Mouse (Mus musculus) MEL (cell line): ENCODE measurements at regions not wholly inside any gene's neighbourhood (a gene's known extent, or its start where the extent isn't known, plus 50 kb on each side); places are given as distances from the start of the nearest gene placed in this dataset.
A peak's percentile ranks its signal among the peaks of the same experiment; 100 is the strongest.

ENCODE experiments used
- DNase-seq: peaks from one replicate; pipeline ENCODE4 v3.0.0; 2011; ENCODE audit warnings: low read depth, low spot score
- H3K27ac ChIP-seq: 2 replicates; pipeline ENCODE4 v1.5.1; 2012; ENCODE audit warnings: low read depth, mild to moderate bottlenecking, control low read depth, low read length, moderate library complexity; ENCODE audit not compliant: control insufficient read depth
- H3K27me3 ChIP-seq, 2 experiments: fragments of 150-350 bp in 1 of 2; sonication (generic) in 1 of 2; 2 replicates each; pipeline ENCODE4 v1.6.1; 2012; ENCODE audit warnings: low read length in 2 of 2, mild to moderate bottlenecking in 2 of 2, improper control_type of control experiment in 1 of 2, moderate library complexity in 1 of 2; ENCODE audit not compliant: insufficient read depth in 2 of 2, control insufficient read depth in 1 of 2
- H3K36me3 ChIP-seq, 2 experiments: 2 replicates each; pipeline ENCODE4 v1.6.1; 2012 to 2014; ENCODE audit warnings: low read length in 2 of 2, improper control_type of control experiment in 1 of 2, inconsistent platforms in 1 of 2, mild to moderate bottlenecking in 1 of 2; ENCODE audit not compliant: insufficient read depth in 2 of 2, control insufficient read depth in 1 of 2
- H3K4me1 ChIP-seq, 2 experiments: fragments of 150-350 bp in 1 of 2; sonication (generic) in 1 of 2; 2 replicates each; pipeline ENCODE4 v1.6.1; 2012; ENCODE audit warnings: low read length in 2 of 2, improper control_type of control experiment in 1 of 2, mild to moderate bottlenecking in 1 of 2; ENCODE audit not compliant: insufficient read depth in 2 of 2, control insufficient read depth in 1 of 2
- H3K4me3 ChIP-seq, 2 experiments: fragments of 150-350 bp in 1 of 2; sonication (generic) in 1 of 2; 2 replicates each; pipeline ENCODE4 v1.5.1; 2012; ENCODE audit warnings: low read depth in 2 of 2, low read length in 2 of 2, mild to moderate bottlenecking in 2 of 2, moderate library complexity in 2 of 2, control low read depth in 1 of 2, improper control_type of control experiment in 1 of 2; ENCODE audit not compliant: control insufficient read depth in 1 of 2, insufficient read depth in 1 of 2
- H3K79me2 ChIP-seq: 2 replicates; pipeline ENCODE4 v1.6.1; 2012; ENCODE audit warnings: mild to moderate bottlenecking, low read length, moderate library complexity; ENCODE audit not compliant: control insufficient read depth, poor library complexity, insufficient read depth
- H3K9ac ChIP-seq: 2 replicates; pipeline ENCODE4 v1.6.1; 2012; ENCODE audit warnings: low read depth, mild to moderate bottlenecking, control low read depth, low read length, moderate library complexity; ENCODE audit not compliant: control insufficient read depth, poor library complexity, severe bottlenecking
- H3K9me3 ChIP-seq: fragments of 150-350 bp; sonication (generic); replicated peaks from 2 replicates; pipeline ENCODE4 v1.6.1; 2012; ENCODE audit warnings: mild to moderate bottlenecking, low read length, improper control_type of control experiment, moderate library complexity; ENCODE audit not compliant: insufficient read depth
- CTCF ChIP-seq, 3 experiments: IDR thresholded peaks in 2 of 3; conservative IDR thresholded peaks in 1 of 3; 2 replicates each; pipeline ENCODE4 v1.5.1; 2011 to 2012; ENCODE audit warnings: low read length in 3 of 3, low read depth in 2 of 3, mild to moderate bottlenecking in 2 of 3, improper control_type of control experiment in 1 of 3, inconsistent platforms in 1 of 3, mixed read lengths in 1 of 3, moderate library complexity in 1 of 3; ENCODE audit not compliant: control insufficient read depth in 1 of 3, insufficient read depth in 1 of 3, poor library complexity in 1 of 3, severe bottlenecking in 1 of 3
- E2F4 ChIP-seq: IDR thresholded peaks from 2 replicates; pipeline ENCODE4 v1.6.1; 2011; ENCODE audit warnings: low read depth, low read length, improper control_type of control experiment, borderline replicate concordance
- ELF1 ChIP-seq: IDR thresholded peaks from 2 replicates; pipeline ENCODE4 v1.6.1; 2014; ENCODE audit warnings: low read depth, mild to moderate bottlenecking, inconsistent platforms, low read length, improper control_type of control experiment, moderate library complexity
- EP300 ChIP-seq, 2 experiments: IDR thresholded peaks; 2 replicates each; pipeline ENCODE4 v1.6.1; 2011; ENCODE audit warnings: improper control_type of control experiment in 2 of 2, low read length in 2 of 2, low read depth in 1 of 2, mild to moderate bottlenecking in 1 of 2
- GATA1 ChIP-seq: IDR thresholded peaks from 2 replicates; pipeline ENCODE4 v1.6.1; 2011; ENCODE audit warnings: low read depth, low read length, improper control_type of control experiment
- JUND ChIP-seq: IDR thresholded peaks from 2 replicates; pipeline ENCODE4 v1.6.1; 2011; ENCODE audit warnings: low read depth, mild to moderate bottlenecking, improper control_type of control experiment, low read length
- MAX ChIP-seq: IDR thresholded peaks from 2 replicates; pipeline ENCODE4 v1.6.1; 2011; ENCODE audit warnings: low read length, improper control_type of control experiment
- MXI1 ChIP-seq: IDR thresholded peaks from 2 replicates; pipeline ENCODE4 v1.6.1; 2011; ENCODE audit warnings: mild to moderate bottlenecking, low read depth, low read length, improper control_type of control experiment
- MYB ChIP-seq: IDR thresholded peaks from 2 replicates; pipeline ENCODE4 v1.6.1; 2011; ENCODE audit warnings: mild to moderate bottlenecking, low read depth, low read length, improper control_type of control experiment
- MYC ChIP-seq: IDR thresholded peaks from 2 replicates; pipeline ENCODE4 v1.6.1; 2011; ENCODE audit warnings: low read depth, mild to moderate bottlenecking, low read length, improper control_type of control experiment, moderate library complexity
- NRF1 ChIP-seq: IDR thresholded peaks from 2 replicates; pipeline ENCODE4 v1.6.1; 2014; ENCODE audit warnings: low read depth, mild to moderate bottlenecking, inconsistent platforms, low read length, improper control_type of control experiment, moderate library complexity; ENCODE audit not compliant: poor library complexity, insufficient read depth, severe bottlenecking
- RAD21 ChIP-seq: IDR thresholded peaks from 2 replicates; pipeline ENCODE4 v1.6.1; 2011; ENCODE audit warnings: mild to moderate bottlenecking, low read depth, low read length, improper control_type of control experiment
- RCOR1 ChIP-seq: IDR thresholded peaks from 2 replicates; pipeline ENCODE4 v1.6.1; 2012; ENCODE audit warnings: low read depth, mild to moderate bottlenecking, inconsistent platforms, low read length, improper control_type of control experiment
- SIN3A ChIP-seq: IDR thresholded peaks from 2 replicates; pipeline ENCODE4 v1.6.1; 2012; ENCODE audit warnings: low read length, improper control_type of control experiment, inconsistent platforms
- TCF12 ChIP-seq: IDR thresholded peaks from 2 replicates; pipeline ENCODE4 v1.6.1; 2014; ENCODE audit warnings: low read depth, mild to moderate bottlenecking, inconsistent platforms, low read length, improper control_type of control experiment, moderate library complexity
- USF1 ChIP-seq: IDR thresholded peaks from 2 replicates; pipeline ENCODE4 v1.6.1; 2014; ENCODE audit warnings: low read depth, mild to moderate bottlenecking, inconsistent platforms, low read length, improper control_type of control experiment, moderate library complexity
- ZKSCAN1 ChIP-seq: IDR thresholded peaks from 2 replicates; pipeline ENCODE4 v1.6.1; 2012; ENCODE audit warnings: low read depth, mild to moderate bottlenecking, inconsistent platforms, low read length, improper control_type of control experiment, moderate library complexity

DNA sequence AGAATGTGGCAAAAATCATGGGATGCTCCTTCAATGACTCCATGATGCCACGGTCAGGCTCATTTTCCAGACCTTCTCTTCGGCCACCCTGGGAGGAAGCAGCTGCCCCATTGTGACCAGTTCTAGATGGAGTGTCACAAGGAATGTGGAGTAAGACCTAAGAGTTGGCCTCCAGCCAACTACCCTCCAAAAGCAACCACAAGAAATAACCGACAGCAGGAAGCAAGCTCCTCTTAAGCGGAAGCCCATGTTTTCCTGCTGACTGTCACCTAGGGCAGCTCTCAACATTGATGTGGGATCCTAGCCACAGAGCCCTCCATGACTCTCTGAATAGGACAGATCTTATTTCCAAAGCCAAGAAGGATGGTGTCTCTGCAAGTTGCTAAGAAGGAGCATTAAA, 126.5 kb downstream of the Qdpr start:
- Histone ChIP-seq H3K4me1 (peaks cover 0 to 4% of the 10 kb centered on the region in 2 experiments; a peak in 1 of 4 replicates), H3K9ac (no peak overlapping the region), H3K36me3 (peaks cover 0 to under 1% of the 10 kb centered on the region in 2 experiments; a peak in 1 of 4 replicates), H3K27ac (no peak overlapping the region), H3K4me3 (no peak overlapping the region), H3K9me3 (no peaks in the 10 kb centered on the region), H3K79me2 (no peaks in the 10 kb centered on the region), H3K27me3 (no peaks in the 10 kb centered on the region)
- TF ChIP-seq JUND (no peak), E2F4 (no peak), EP300 (IDR thresholded peaks at IDR 0.05; ENCODE audit: low read depth in 1 of 2, low read length in 2 of 2) (peak in 1 of 2 experiments; percentile 13; a peak in 1 of 4 replicates), MYC (no peak), CTCF (IDR thresholded peaks at IDR 0.05 in 2 of 3, conservative IDR thresholded peaks at IDR 0.05 in 1 of 3; ENCODE audit: control insufficient read depth in 1 of 3, insufficient read depth in 1 of 3, low read depth in 2 of 3, low read length in 3 of 3, poor library complexity in 1 of 3, severe bottlenecking in 1 of 3) (no peak)
- peak; percentile 40 for DNase-seq

- H3K9ac ChIP-seq, result no peak overlapping the region
- H3K27me3 ChIP-seq, result no peaks in the 10 kb centered on the region
- peaks cover 8% of the 10 kb centered on the region in 2 experiments for H3K4me1 ChIP-seq
- no peaks in the 10 kb centered on the region for H3K79me2 ChIP-seq
- DNase-seq, result peak; percentile 66
- TF ChIP-seq JUND (no peak), SIN3A (0 out of 2 replicates have a peak, but pooled peaks have one; percentile 6), USF1 (no peak), TCF12 (peak; percentile 31; the same call in 1 of the 2 replicates), EP300 (IDR thresholded peaks at IDR 0.05; ENCODE audit: low read depth in 1 of 2, low read length in 2 of 2) (peak; percentile 31 to 76; a peak in 2 of 4 replicates), MYB (peak; percentile 27; the same call in 1 of the 2 replicates), GATA1 (peak; percentile 62)
- no peak overlapping the region for H3K4me3 ChIP-seq
- H3K36me3 ChIP-seq, result peaks cover 0 to 12% of the 10 kb centered on the region in 2 experiments; a peak in 2 of 4 replicates
- H3K27ac ChIP-seq, result no peak overlapping the region; the same call in 1 of the 2 replicates
- no peaks in the 10 kb centered on the region for H3K9me3 ChIP-seq
Observed at GRCm38 (mm10) chr5:45318026-45318425, 132.0 kb downstream of the Qdpr start.

GRCm38 (mm10) chr5:45301120-45301519, 148.9 kb downstream of the Qdpr start:
- no peaks in the 10 kb centered on the region for H3K27me3 ChIP-seq

More at GRCm38 (mm10) chr5:45301120-45301519, 148.9 kb downstream of the Qdpr start:
- Histone ChIP-seq H3K4me1 (peaks cover 0 to 7% of the 10 kb centered on the region in 2 experiments; a peak in 2 of 4 replicates), H3K4me3 (no peak overlapping the region), H3K9me3 (no peaks in the 10 kb centered on the region), H3K79me2 (no peaks in the 10 kb centered on the region), H3K9ac (no peak overlapping the region), H3K36me3 (peaks cover 0 to 8% of the 10 kb centered on the region in 2 experiments; a peak in 2 of 4 replicates), H3K27ac (no peak overlapping the region)
- DNase-seq, result no peak
- TF ChIP-seq MAX, result no peak
- no peak for TF ChIP-seq ZKSCAN1
- no peak for TF ChIP-seq RCOR1
- no peak for TF ChIP-seq ELF1
- no peak for TF ChIP-seq NRF1
- TF ChIP-seq RAD21, result no peak
- no peak for TF ChIP-seq MXI1
- no peak for TF ChIP-seq USF1
- TF ChIP-seq SIN3A, result no peak
